8 mouse cellular contexts compared by ENCODE assay signal in genomic region chr2:92007933-92008622, GRCm38 (mm10). TPM values are rescaled to one million over a fixed set of nuclear protein-coding genes. Genes with fewer than 3 reads are reported as not detected.
A peak's percentile ranks its signal among the peaks of the same experiment; 100 is the strongest.
DNase-seq lines count a peak whose midpoint lies in the region; ATAC-seq and TF ChIP-seq lines count a peak whose summit lies in the region.

No protein-coding gene starts in this region.

- 0 out of 2 replicates have a peak, but pooled peaks cover 6% of the 10 kb centered on the region for H3K27me3 ChIP-seq in heart, embryonic 12.5 days (replicated peaks)
- H3K27me3 ChIP-seq in kidney, postnatal 0 days (ENCODE audit: insufficient read depth, low read length), result no peaks in the 10 kb centered on the region
- peaks cover 25% of the 10 kb centered on the region; the same call in 1 of the 2 replicates for H3K27me3 ChIP-seq in liver, embryonic 12.5 days (replicated peaks)
- H3K27me3 ChIP-seq in stomach, embryonic 15.5 days (replicated peaks), result no peaks in the 10 kb centered on the region

- H3K4me3 ChIP-seq in heart, embryonic 12.5 days, result peak overlapping the region; percentile 55
- H3K4me3 ChIP-seq in kidney, postnatal 0 days (replicated peaks; ENCODE audit: low read depth, low read length), result peak overlapping the region; percentile 50
- H3K4me3 ChIP-seq in liver, embryonic 12.5 days, result peak overlapping the region; percentile 62
- H3K4me3 ChIP-seq in stomach, embryonic 15.5 days (replicated peaks), result peak overlapping the region; percentile 46

- no peaks in the 10 kb centered on the region for H3K9me3 ChIP-seq in heart, embryonic 12.5 days (replicated peaks)
- H3K9me3 ChIP-seq in kidney, postnatal 0 days (replicated peaks; ENCODE audit: low read length), result no peaks in the 10 kb centered on the region
- H3K9me3 ChIP-seq in liver, embryonic 12.5 days (replicated peaks), result no peaks in the 10 kb centered on the region
- H3K9me3 ChIP-seq in stomach, embryonic 15.5 days, result no peaks in the 10 kb centered on the region

- peak; percentile 95 for ATAC-seq in erythroid progenitor cell, adult 5-6 weeks (replicated peaks; ENCODE audit: low FRiP score, poor library complexity, severe bottlenecking)
- ATAC-seq in heart, embryonic 12.5 days (ENCODE audit: insufficient number of reproducible peaks, low FRiP score), result peak; percentile 94
- peak; percentile 96 for ATAC-seq in kidney, postnatal 0 days (replicated peaks; ENCODE audit: low FRiP score, low read depth)
- peak; percentile 98 for ATAC-seq in liver, embryonic 12.5 days
- ATAC-seq in stomach, embryonic 15.5 days (ENCODE audit: insufficient read depth, low FRiP score, low read depth), result peak; percentile 94

- TF ChIP-seq CTCF in kidney, postnatal 0 days (IDR thresholded peaks at IDR 0.05; ENCODE audit: low read depth), result no peak

- no peaks in the 10 kb centered on the region for H3K36me3 ChIP-seq in heart, embryonic 12.5 days
- no peaks in the 10 kb centered on the region for H3K36me3 ChIP-seq in kidney, postnatal 0 days (ENCODE audit: insufficient read depth, low read length)
- H3K36me3 ChIP-seq in liver, embryonic 12.5 days, result no peaks in the 10 kb centered on the region
- no peaks in the 10 kb centered on the region for H3K36me3 ChIP-seq in stomach, embryonic 15.5 days

- H3K9ac ChIP-seq in heart, embryonic 12.5 days, result peak overlapping the region; percentile 73
- peak overlapping the region; percentile 66 for H3K9ac ChIP-seq in kidney, postnatal 0 days (ENCODE audit: low read depth, low read length)
- H3K9ac ChIP-seq in liver, embryonic 12.5 days, result peak overlapping the region; percentile 70
- peak overlapping the region; percentile 26; the same call in 1 of the 2 replicates for H3K9ac ChIP-seq in stomach, embryonic 15.5 days

- DNase-seq in CD4-positive helper T cell, adult 2 months (ENCODE audit: low read depth, low spot score), result peak; percentile 95
- peak; percentile 95 for DNase-seq in brain, embryonic 18.5 days (ENCODE audit: low read depth, low spot score)
- peak; percentile 98 for DNase-seq in kidney, postnatal 0 days (ENCODE audit: low spot score)
- DNase-seq in natural killer cell, adult 2 months (ENCODE audit: low spot score in 2 of 2), result peak; percentile 89 to 90

- under 1% methylated on average over 34 of the region's 34 CpGs for WGBS in heart, embryonic 12.5 days
- under 1% methylated on average over 31 of the region's 34 CpGs for WGBS in kidney, postnatal 0 days
- 4% methylated on average over 34 of the region's 34 CpGs for WGBS in liver, embryonic 12.5 days (ENCODE audit: insufficient replicate concordance)
- under 1% methylated on average over 34 of the region's 34 CpGs for WGBS in stomach, embryonic 15.5 days

- peaks cover 45% of the 10 kb centered on the region for H3K4me1 ChIP-seq in heart, embryonic 12.5 days (replicated peaks)
- peaks cover 29% of the 10 kb centered on the region for H3K4me1 ChIP-seq in kidney, postnatal 0 days (replicated peaks; ENCODE audit: insufficient read depth, low read length)
- H3K4me1 ChIP-seq in liver, embryonic 12.5 days, result peaks cover 38% of the 10 kb centered on the region
- peaks cover 47% of the 10 kb centered on the region for H3K4me1 ChIP-seq in stomach, embryonic 15.5 days

- H3K27ac ChIP-seq in heart, embryonic 12.5 days (ENCODE audit: poor library complexity, severe bottlenecking), result peak overlapping the region; percentile 80
- H3K27ac ChIP-seq in kidney, postnatal 0 days, result peak overlapping the region; percentile 89
- peak overlapping the region; percentile 70 for H3K27ac ChIP-seq in liver, embryonic 12.5 days
- H3K27ac ChIP-seq in stomach, embryonic 15.5 days, result peak overlapping the region; percentile 95

- peak overlapping the region; percentile 97 for H3K4me2 ChIP-seq in heart, embryonic 12.5 days
- peak overlapping the region; percentile 92 for H3K4me2 ChIP-seq in kidney, postnatal 0 days (ENCODE audit: low read length)
- H3K4me2 ChIP-seq in liver, embryonic 12.5 days, result peak overlapping the region; percentile 89
- peak overlapping the region; percentile 94 for H3K4me2 ChIP-seq in stomach, embryonic 15.5 days

RNA-seq across cellular contexts. Expression of gene Creb3l1, which starts 16.2 kb away (rescaled TPM):
- 1.4 TPM in 1 of 2 replicates, not detected in the other for total RNA-seq in erythroid progenitor cell, adult 5-6 weeks (2015; ENCODE audit: low replicate concordance)
- total RNA-seq in erythroid progenitor cell, adult 5-6 weeks (2017; ENCODE audit: low replicate concordance), result 0.08 and 0.51 TPM in 2 replicates
- polyA plus RNA-seq in heart, embryonic 12.5 days (2016; fragmentation: Nextera tagmentation; extraction: Ambion mirVana), result 6.1 and 6.7 TPM in 2 replicates
- 8.7 and 9.3 TPM in 2 replicates for polyA plus RNA-seq in kidney, postnatal 0 days (2015; fragmentation: Nextera tagmentation; extraction: Ambion mirVana)
- polyA plus RNA-seq in liver, embryonic 12.5 days (2016; fragmentation: Nextera tagmentation; extraction: Ambion mirVana), result 1.9 and 2.3 TPM in 2 replicates
- polyA plus RNA-seq in stomach, embryonic 15.5 days (2015; fragmentation: Nextera tagmentation; extraction: Ambion mirVana), result 20.4 and 20.6 TPM in 2 replicates

RNA-seq across cellular contexts. Expression of gene Dgkz, which starts 32.4 kb away (rescaled TPM):
- total RNA-seq in erythroid progenitor cell, adult 5-6 weeks (2015; ENCODE audit: low replicate concordance), result 25.6 and 54.1 TPM in 2 replicates
- total RNA-seq in erythroid progenitor cell, adult 5-6 weeks (2017; ENCODE audit: low replicate concordance), result 8.7 and 11.9 TPM in 2 replicates
- 43.8 and 48.8 TPM in 2 replicates for polyA plus RNA-seq in heart, embryonic 12.5 days (2016; fragmentation: Nextera tagmentation; extraction: Ambion mirVana)
- 32.1 and 32.4 TPM in 2 replicates for polyA plus RNA-seq in kidney, postnatal 0 days (2015; fragmentation: Nextera tagmentation; extraction: Ambion mirVana)
- 46.9 and 48.8 TPM in 2 replicates for polyA plus RNA-seq in liver, embryonic 12.5 days (2016; fragmentation: Nextera tagmentation; extraction: Ambion mirVana)
- polyA plus RNA-seq in stomach, embryonic 15.5 days (2015; fragmentation: Nextera tagmentation; extraction: Ambion mirVana), result 50.9 and 51.1 TPM in 2 replicates

Comparison
In these comparisons a context has a peak if more than half of its experiments do, and no peak if none do; other contexts are left out.
1. Peak in every context shown above with its lines: DNase-seq, ATAC-seq, H3K4me3 ChIP-seq and H3K27ac ChIP-seq.